Mouse (Mus musculus): Measurements from ENCODE around the gene Plekhg1. TPM values are rescaled to one million over a fixed set of nuclear protein-coding genes. Genes with fewer than 3 reads are reported as not detected.

Gene Plekhg1
- polyA plus RNA-seq (2012; ENCODE audit: insufficient read depth, low replicate concordance): 0.43 TPM in 1 of 2 replicates, not detected in the other

DNA sequence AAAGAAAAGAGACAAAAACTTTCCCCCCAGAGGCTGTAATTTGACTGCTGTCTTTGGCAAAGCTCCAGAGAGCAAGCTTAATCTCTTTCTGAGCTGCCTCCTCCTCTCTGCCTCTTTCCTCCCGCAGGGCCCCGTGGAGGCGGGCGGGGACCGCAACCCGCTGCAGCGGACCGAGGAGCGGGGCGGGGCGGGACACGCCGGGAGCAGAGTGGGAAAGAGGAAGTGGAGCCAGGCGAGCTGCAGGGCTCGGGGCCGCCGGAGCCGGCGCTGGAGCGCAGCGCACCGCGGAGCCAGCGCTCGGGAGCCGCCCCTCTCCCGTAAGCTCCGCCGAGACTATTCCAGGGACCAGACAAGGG lies at the start of gene Plekhg1:
TSS of gene Plekhg1 (plus strand) at position 217 of the 356 bp plus-strand sequence.
- Histone ChIP-seq H3K4me1 (peaks cover 16% of the 10 kb centered on the region), H3K27me3 (replicated peaks) (peaks cover 29% of the 10 kb centered on the region), H3K9me3 (no peaks in the 10 kb centered on the region), H3K4me3 (replicated peaks) (peak within 1 kb of the TSS; percentile 90), H3K36me3 (replicated peaks; ENCODE audit: low read length) (no peaks in the 10 kb centered on the region)
- no peak for TF ChIP-seq GATA1 (IDR thresholded peaks at IDR 0.05; ENCODE audit: borderline replicate concordance, low read length)
- no peak for TF ChIP-seq FLI1 (IDR thresholded peaks at IDR 0.05; ENCODE audit: low read length)

DNA sequence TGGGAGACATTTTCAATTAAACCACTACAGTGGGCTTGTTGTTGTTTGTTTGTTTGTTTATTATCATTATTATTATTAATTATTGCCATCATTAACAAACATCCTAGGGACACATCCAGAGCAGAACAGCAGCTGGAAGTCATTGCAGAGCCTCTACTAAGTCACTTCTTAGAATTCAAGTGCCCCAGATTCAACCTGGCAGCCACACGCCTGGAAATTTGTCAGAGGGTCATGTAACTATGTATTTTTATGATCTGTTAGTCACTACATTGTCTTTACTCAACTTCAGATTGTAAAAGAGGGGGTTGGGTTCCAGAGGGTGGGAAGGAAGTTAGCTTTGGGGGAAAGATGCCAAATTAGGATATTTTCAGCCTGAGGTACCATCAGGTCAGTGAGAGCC lies 47.4 kb upstream of the Plekhg1 start:
- TF ChIP-seq FLI1 (IDR thresholded peaks at IDR 0.05; ENCODE audit: low read length) (no peak), GATA1 (IDR thresholded peaks at IDR 0.05; ENCODE audit: borderline replicate concordance, low read length) (no peak)
- Histone ChIP-seq H3K9me3 (no peaks in the 10 kb centered on the region), H3K4me1 (no peaks in the 10 kb centered on the region), H3K4me3 (replicated peaks) (no peak overlapping the region), H3K36me3 (replicated peaks; ENCODE audit: low read length) (no peaks in the 10 kb centered on the region), H3K27me3 (replicated peaks) (no peaks in the 10 kb centered on the region)

- Histone ChIP-seq H3K4me3 (replicated peaks) (no peak overlapping the region), H3K36me3 (replicated peaks; ENCODE audit: low read length) (no peaks in the 10 kb centered on the region), H3K9me3 (no peaks in the 10 kb centered on the region), H3K4me1 (no peaks in the 10 kb centered on the region), H3K27me3 (replicated peaks) (no peaks in the 10 kb centered on the region)
- TF ChIP-seq FLI1 (IDR thresholded peaks at IDR 0.05; ENCODE audit: low read length) (no peak), GATA1 (IDR thresholded peaks at IDR 0.05; ENCODE audit: borderline replicate concordance, low read length) (no peak)
These were observed 46.4 kb upstream of the Plekhg1 start for GRCm38 (mm10) chr10:3693699-3694280.

DNA sequence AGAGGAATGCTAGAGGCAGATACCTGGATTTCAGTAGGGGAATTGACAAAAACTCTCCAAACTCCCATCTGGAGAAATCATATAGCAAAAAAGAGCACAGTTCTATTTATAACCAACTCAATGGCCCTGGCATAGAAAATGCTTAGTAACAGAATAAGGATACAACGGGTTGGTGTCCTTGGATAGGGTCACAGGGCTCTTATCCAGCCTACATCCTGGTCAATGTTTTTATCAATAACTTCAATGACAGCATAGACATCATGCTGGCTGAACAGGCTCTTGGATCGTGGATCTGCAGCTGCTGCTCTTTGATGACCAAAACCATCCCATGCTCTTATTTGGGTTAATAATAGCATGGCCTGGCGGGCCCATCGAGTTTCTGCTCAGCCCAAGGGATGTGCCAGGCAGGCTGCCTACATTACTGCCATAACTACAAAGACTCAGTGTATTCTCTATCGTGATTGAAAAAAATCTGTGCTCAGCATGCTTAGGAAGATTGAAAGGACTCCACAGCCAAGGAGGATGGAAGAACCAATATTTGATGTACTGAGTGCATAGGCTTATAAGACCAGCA lies 44.7 kb upstream of the Plekhg1 start:
- Histone ChIP-seq H3K36me3 (replicated peaks; ENCODE audit: low read length) (no peaks in the 10 kb centered on the region), H3K9me3 (no peaks in the 10 kb centered on the region), H3K27me3 (replicated peaks) (no peaks in the 10 kb centered on the region), H3K4me3 (replicated peaks) (no peak overlapping the region), H3K4me1 (no peaks in the 10 kb centered on the region)
- TF ChIP-seq GATA1 (IDR thresholded peaks at IDR 0.05; ENCODE audit: borderline replicate concordance, low read length) (no peak), FLI1 (IDR thresholded peaks at IDR 0.05; ENCODE audit: low read length) (no peak)

GRCm38 (mm10) chr10:3696727-3697348 lies 43.3 kb upstream of the Plekhg1 start:
- H3K9me3 ChIP-seq: no peaks in the 10 kb centered on the region
- TF ChIP-seq FLI1 (IDR thresholded peaks at IDR 0.05; ENCODE audit: low read length): no peak
- no peak for TF ChIP-seq GATA1 (IDR thresholded peaks at IDR 0.05; ENCODE audit: borderline replicate concordance, low read length)
- H3K36me3 ChIP-seq (replicated peaks; ENCODE audit: low read length): no peaks in the 10 kb centered on the region
- H3K27me3 ChIP-seq (replicated peaks): no peaks in the 10 kb centered on the region
- no peak overlapping the region for H3K4me3 ChIP-seq (replicated peaks)
- H3K4me1 ChIP-seq: no peaks in the 10 kb centered on the region

DNA sequence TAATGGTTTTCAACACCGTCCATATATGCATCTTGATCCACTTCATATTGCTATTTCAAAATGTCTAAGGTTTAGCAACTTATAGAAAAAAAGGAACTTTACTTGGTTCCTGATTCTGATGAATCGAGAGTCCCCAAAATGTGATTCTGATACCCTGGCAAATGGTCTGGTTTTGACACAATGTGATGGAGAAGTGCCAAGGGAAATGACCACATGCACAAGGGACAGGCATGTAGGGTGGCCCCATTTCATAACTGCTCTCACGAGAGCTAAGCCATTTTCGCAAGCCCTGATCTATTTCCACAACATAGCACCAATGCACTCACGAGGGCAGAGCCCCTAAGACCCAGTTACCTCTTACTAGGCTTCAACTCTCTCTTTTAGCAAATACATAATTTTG lies 42.7 kb upstream of the Plekhg1 start:
- TF ChIP-seq GATA1 (IDR thresholded peaks at IDR 0.05; ENCODE audit: borderline replicate concordance, low read length) (no peak), FLI1 (IDR thresholded peaks at IDR 0.05; ENCODE audit: low read length) (no peak)
- Histone ChIP-seq H3K4me1 (no peaks in the 10 kb centered on the region), H3K36me3 (replicated peaks; ENCODE audit: low read length) (no peaks in the 10 kb centered on the region), H3K9me3 (no peaks in the 10 kb centered on the region), H3K4me3 (replicated peaks) (no peak overlapping the region), H3K27me3 (replicated peaks) (no peaks in the 10 kb centered on the region)

DNA sequence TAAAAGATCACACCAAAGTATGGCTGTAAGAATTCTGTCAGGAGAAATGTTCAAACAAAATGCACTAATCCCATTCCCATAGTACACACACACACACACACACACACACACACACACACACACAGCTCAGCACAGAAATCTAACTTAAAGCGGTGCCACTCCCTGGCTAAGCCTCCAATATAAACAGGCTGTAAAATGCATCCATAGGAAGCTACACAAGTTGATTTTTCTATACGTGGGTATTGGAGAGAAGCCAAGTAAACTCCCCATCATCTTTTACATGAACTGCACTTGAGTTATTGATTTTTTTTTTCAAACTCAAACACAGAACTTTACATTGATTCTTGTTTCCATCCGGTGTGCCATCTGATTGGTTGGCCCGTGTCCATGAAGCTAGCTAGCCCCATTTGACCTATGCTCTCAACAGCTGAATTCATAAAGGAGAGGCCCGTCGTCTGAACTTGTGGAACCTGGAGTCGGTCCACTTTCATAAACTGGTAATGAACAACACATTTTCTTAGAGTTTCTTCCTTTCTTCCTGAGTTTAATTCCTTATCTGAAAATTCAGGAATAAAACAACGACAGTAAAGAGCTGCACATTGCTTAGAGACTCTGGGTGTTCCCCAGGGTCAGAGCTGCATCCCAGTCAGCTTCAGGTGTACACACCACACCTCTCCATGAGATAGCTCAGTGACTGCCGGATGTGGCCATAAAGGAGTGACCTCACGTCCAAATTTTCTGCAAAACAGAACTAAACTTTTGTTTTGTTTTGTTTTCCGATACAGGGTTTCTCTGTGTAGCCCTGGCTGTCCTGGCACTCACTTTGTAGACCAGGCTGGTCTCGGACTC lies 39.7 kb upstream of the Plekhg1 start:
- Histone ChIP-seq H3K4me3 (replicated peaks) (no peak overlapping the region), H3K4me1 (no peaks in the 10 kb centered on the region), H3K9me3 (no peaks in the 10 kb centered on the region), H3K36me3 (replicated peaks; ENCODE audit: low read length) (no peaks in the 10 kb centered on the region), H3K27me3 (replicated peaks) (no peaks in the 10 kb centered on the region)
- TF ChIP-seq FLI1 (IDR thresholded peaks at IDR 0.05; ENCODE audit: low read length) (no peak), GATA1 (IDR thresholded peaks at IDR 0.05; ENCODE audit: borderline replicate concordance, low read length) (no peak)

- TF ChIP-seq GATA1 (IDR thresholded peaks at IDR 0.05; ENCODE audit: borderline replicate concordance, low read length): no peak
- TF ChIP-seq FLI1 (IDR thresholded peaks at IDR 0.05; ENCODE audit: low read length): no peak
- no peaks in the 10 kb centered on the region for H3K9me3 ChIP-seq
- no peak overlapping the region for H3K4me3 ChIP-seq (replicated peaks)
- no peaks in the 10 kb centered on the region for H3K27me3 ChIP-seq (replicated peaks)
- no peaks in the 10 kb centered on the region for H3K36me3 ChIP-seq (replicated peaks; ENCODE audit: low read length)
- H3K4me1 ChIP-seq: no peaks in the 10 kb centered on the region
These were observed 38.3 kb upstream of the Plekhg1 start for GRCm38 (mm10) chr10:3701832-3702231.

DNA sequence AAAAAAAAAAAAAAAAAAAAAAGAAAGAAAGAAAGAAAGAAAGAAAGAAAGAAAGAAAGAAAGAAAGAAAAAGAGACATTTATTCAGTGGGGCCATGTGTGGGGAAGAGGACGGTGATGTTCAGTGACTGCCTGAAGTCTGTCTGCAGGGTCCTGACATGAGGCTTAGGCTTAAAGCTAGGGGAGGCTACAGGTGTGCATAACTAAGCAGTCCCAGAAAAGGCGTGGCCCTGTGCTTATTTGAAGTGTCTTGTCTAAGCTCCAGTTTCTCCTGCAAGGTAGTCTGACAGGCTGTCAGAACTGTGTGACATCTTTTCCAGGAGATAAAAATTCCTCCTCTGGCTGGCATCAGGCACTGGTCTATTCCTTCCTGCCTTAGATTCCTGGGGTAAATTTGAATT lies 37.6 kb upstream of the Plekhg1 start:
- H3K4me3 ChIP-seq (replicated peaks): no peak overlapping the region
- H3K4me1 ChIP-seq: no peaks in the 10 kb centered on the region

More for the DNA sequence above, 37.6 kb upstream of the Plekhg1 start:
- Histone ChIP-seq H3K9me3 (no peaks in the 10 kb centered on the region), H3K27me3 (replicated peaks) (no peaks in the 10 kb centered on the region), H3K36me3 (replicated peaks; ENCODE audit: low read length) (no peaks in the 10 kb centered on the region)
- no peak for TF ChIP-seq GATA1 (IDR thresholded peaks at IDR 0.05; ENCODE audit: borderline replicate concordance, low read length)
- no peak for TF ChIP-seq FLI1 (IDR thresholded peaks at IDR 0.05; ENCODE audit: low read length)

All from megakaryocyte, embryonic 14.5 days (primary cell).